Mouse (Mus musculus) cerebellum, postnatal 25 days (tissue): Measurements from ENCODE around the gene Fkbp4.

Source experiments
- DNase-seq, 2 experiments: peaks; one replicate each; pipeline ENCODE4 v3.0.0; 2021; ENCODE audit warnings: mixed read lengths in 2 of 2

Gene Fkbp4

GRCm38 (mm10) chr6:128436356-128437005 is 2.0 kb downstream of the Fkbp4 start:
- DNase-seq: no peak

GRCm38 (mm10) chr6:128435474-128435873 is 3.0 kb downstream of the Fkbp4 start:
- DNase-seq: peak; percentile 86 to 90

GRCm38 (mm10) chr6:128433566-128433965 is 4.9 kb downstream of the Fkbp4 start:
- DNase-seq: peak; percentile 78 to 81

DNA sequence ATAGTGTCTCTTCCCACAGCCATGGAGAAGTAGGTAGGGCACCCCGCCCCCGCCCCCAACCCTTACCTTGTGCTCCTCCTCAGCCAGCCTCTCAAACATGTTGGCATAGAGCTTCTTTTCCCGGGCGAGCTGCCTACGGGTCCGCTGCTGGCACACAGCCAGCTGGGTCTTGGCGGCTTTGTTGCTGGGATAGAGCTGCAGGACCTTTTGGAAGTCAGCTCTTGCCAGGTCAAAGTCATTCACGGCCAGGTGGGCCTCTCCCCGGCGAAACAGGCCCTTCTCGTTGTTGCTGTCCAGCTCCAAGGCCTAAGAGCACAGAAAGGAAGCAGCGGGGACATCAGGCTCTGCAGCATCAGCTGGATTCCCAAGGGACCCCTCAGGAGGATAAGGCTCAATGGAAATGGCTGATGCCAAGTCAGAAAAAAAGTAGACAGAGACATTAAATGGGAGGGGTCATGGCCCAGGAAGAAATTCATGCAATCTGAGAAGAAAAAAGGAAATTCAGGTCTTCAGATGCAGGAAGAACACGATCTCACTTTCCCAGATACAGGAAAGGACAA is 6.0 kb downstream of the Fkbp4 start:
- peak; percentile 82 to 85 for DNase-seq

- no peak for DNase-seq
These were observed 8.7 kb downstream of the Fkbp4 start for GRCm38 (mm10) chr6:128429826-128430225.

- DNase-seq: no peak
These were observed 9.2 kb downstream of the Fkbp4 start for GRCm38 (mm10) chr6:128429300-128429699.

DNA sequence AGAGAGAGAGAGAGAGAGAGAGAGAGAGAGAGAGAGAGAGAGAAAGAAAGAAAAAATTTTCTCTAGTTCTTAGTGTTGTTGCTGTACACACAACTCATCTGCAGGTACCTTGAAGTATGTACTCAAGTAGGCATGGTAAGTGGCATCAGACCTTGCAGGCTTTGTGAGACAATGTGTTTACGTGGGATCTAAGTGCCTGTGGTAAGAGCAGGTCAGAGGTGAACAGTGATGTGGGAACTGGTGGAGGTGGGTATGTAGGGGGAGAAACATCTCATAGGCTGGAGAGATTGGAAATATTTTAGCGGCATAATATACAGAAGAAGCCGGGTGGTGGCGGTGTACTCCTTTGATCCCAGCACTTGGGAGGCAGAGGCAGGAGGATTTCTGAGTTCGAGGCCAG is 10.9 kb downstream of the Fkbp4 start:
- DNase-seq: no peak

DNA sequence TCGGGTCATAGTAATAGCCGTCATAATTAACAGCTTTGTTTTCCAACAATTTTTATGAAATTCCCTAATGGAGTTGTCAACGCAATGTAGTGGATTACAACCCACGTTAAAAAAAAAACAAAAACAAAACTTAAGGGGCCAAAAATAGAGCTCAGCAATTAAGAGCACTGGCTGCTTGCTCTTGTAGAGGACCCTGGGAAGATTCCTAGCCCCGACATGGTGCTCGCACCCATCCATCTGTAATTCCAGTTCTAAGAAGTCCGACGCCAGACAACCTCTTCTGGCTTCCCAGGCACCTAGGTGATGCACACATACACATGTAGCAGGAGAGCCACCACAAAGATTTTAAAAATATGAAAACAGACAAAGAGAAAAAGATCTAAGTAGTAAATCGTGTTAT is 13.4 kb downstream of the Fkbp4 start:
- peak; percentile 35 to 43 for DNase-seq

- DNase-seq: peak; percentile 97 to 98
These were observed 14.0 kb downstream of the Fkbp4 start, which contains the start of gene Itfg2 for GRCm38 (mm10) chr6:128424269-128425019. Gene Itfg2 (minus strand): TSS chr6:128424931.

- DNase-seq: peak; percentile 31 to 49
These were observed 14.8 kb downstream of the Fkbp4 start for GRCm38 (mm10) chr6:128423496-128424268.

- DNase-seq: no peak
These were observed 17.0 kb downstream of the Fkbp4 start for GRCm38 (mm10) chr6:128421480-128421879.

GRCm38 (mm10) chr6:128421036-128421435 is 17.4 kb downstream of the Fkbp4 start:
- no peak for DNase-seq

GRCm38 (mm10) chr6:128418076-128418475 is 20.4 kb downstream of the Fkbp4 start:
- no peak for DNase-seq

- no peak for DNase-seq
These were observed 22.3 kb downstream of the Fkbp4 start for GRCm38 (mm10) chr6:128416169-128416568.

- DNase-seq: peak; percentile 83 to 90
These were observed 27.4 kb downstream of the Fkbp4 start for GRCm38 (mm10) chr6:128411115-128411514.

DNA sequence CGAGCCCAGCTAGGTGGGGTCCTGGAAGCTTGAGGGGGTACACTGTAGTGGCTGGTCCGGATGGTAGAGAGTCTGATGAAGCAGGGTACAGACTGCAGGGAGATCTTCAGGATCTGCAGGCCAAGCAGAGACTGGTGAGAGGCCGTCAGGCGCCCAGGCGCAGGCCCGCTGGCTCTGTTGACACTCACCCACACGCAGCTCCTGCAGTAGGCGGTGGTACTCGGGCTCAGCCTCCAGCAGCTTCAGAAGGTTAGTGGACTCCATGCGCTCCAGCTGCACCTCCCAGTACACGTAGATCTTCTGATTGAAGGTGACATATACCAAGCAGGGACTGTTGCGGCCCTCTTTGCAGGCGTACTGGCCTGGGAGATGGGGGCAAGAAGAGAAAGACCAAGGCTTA is 28.2 kb downstream of the Fkbp4 start:
- DNase-seq: no peak

DNA sequence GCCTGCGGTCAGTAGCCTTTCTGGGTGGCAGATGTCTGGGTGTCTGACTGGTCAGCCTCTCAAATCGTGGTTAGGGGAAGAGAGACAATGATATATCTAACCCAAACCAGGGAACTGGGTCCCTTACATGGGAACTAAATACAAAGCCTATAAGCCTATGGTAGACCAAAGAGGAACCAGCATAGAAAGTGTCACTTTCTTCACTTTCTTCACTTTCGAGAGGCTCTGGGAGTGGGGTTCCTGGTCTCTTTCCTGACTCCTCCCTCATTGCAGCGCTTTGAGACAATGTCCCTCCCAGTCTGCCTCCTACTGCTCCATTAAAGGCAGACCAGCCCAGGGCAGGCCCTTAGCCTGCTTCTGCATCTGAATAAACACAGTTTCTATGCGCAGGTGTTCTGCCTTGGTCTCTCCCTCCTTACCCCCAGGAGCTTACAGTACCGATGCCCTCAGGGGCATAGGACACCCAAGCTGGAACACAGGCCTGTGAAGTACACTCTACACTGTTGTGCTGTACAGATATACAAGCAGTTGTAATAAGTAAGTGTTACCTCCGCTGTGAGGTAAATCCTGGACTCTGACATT is 29.8 kb downstream of the Fkbp4 start:
- DNase-seq: no peak

DNA sequence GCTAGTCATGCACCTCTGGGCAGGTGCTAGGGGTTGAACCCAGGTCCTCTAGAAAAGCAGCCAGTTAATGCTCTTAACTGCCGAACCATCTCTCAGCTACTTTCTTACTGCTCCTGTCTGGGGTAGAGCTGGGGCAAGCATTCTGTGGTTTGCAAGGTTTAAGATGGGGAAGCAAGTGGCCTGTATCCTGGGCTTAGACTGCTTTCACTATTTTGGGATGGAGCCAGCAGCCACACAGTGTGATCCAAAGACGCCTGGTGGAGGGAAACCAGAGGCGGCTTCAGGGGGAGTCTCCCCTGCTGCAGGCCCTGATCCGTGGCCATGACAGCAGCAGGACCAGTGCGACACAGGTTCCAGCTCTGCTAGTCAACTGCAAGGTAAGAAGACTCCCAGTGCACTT is 33.8 kb downstream of the Fkbp4 start:
- DNase-seq: peak in 1 of 2 experiments; percentile 27

GRCm38 (mm10) chr6:128399421-128400185 is 38.9 kb downstream of the Fkbp4 start:
- peak; percentile 72 to 80 for DNase-seq

DNA sequence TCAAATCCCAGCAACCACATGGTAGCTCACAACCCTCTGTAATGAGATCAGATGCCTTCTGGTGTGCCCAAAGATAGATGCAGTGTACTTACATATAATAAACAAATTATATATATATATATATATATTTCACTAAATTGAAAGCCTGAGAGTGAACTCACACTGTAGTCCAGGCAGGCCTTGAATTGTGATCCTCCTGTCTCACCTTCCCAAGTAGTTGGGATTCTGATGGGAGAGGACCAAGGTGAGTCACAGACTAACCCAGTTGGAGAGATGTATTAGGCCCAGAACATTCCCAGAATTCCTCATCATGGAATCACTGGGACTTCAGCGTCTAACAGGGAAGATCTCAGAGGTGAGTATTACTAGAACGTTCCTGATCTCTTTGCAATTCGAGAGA is 39.5 kb downstream of the Fkbp4 start, which contains the start of gene Nrip2:
Nrip2 (plus strand) TSS at position 301 of the 400 bp plus-strand sequence.
- no peak for DNase-seq

DNA sequence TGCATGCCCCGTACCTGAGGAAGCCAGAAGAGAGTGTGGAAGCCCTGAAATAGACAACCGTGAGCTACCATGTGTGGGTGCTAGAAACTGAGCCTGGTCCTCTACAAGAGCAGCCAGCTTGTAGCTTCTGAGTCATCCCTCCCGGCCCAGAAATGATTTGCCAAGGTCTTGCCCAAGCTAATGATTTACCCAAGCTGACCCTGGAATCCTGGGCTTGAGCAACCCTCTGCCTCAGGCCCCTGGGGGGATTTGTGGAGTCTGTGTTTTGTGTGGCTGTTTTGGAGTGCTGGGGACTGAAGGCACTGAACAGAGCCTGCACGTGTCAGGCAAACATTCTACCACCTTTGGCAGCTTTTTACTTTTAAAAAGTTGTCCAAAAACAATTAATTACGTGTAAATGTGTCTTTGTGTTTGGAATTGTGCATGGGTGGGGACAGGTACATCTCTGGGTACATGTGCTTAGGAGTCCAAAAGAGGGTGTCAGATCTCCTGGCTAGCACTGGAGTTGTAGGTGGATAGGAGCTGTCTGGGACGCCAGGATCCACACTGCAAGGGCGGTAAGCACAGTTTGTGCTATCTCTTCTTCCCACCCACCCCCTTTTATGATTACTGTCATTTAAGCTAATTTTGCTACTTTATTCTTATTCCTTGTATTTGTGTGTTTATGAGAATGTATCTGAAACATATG is 40.8 kb downstream of the Fkbp4 start:
- no peak for DNase-seq
